Mouse (Mus musculus): ENCODE measurements around the gene Cacna1f.
A peak's percentile ranks its signal among the peaks of the same experiment; 100 is the strongest.

Cacna1f gene

GRCm38 (mm10) chrX:7635101-7635500 lies 28.2 kb downstream of the Cacna1f start:
- DNase-seq: no peak

- DNase-seq: peak; percentile 73 to 82
Measured at GRCm38 (mm10) chrX:7638401-7639091, 31.7 kb downstream of the Cacna1f start, which contains the start of gene Syp. TSS of gene Syp (plus strand) at chrX:7638471.

GRCm38 (mm10) chrX:7639536-7640325 lies 32.8 kb downstream of the Cacna1f start:
- DNase-seq: no peak

- DNase-seq: no peak
Measured at GRCm38 (mm10) chrX:7640785-7641184, 33.9 kb downstream of the Cacna1f start.

- DNase-seq: peak; percentile 55 to 82
Measured at GRCm38 (mm10) chrX:7645349-7645748, 38.5 kb downstream of the Cacna1f start.

- DNase-seq: peak; percentile 85 to 92
Measured at GRCm38 (mm10) chrX:7648671-7649304, 41.9 kb downstream of the Cacna1f start.

GRCm38 (mm10) chrX:7657221-7657639 lies 50.3 kb downstream of the Cacna1f start, which contains the start of gene Prickle3:
TSS of gene Prickle3 (plus strand) at chrX:7657260.
- peak; percentile 71 to 75 for DNase-seq

- peak; percentile 46 to 68 for DNase-seq
Measured at GRCm38 (mm10) chrX:7658031-7658784, 51.3 kb downstream of the Cacna1f start.

GRCm38 (mm10) chrX:7658785-7659589 lies 52.1 kb downstream of the Cacna1f start:
- no peak for DNase-seq

GRCm38 (mm10) chrX:7661086-7661485 lies 54.2 kb downstream of the Cacna1f start:
- no peak for DNase-seq

GRCm38 (mm10) chrX:7662936-7663335 lies 56.1 kb downstream of the Cacna1f start:
- DNase-seq: no peak

- DNase-seq: no peak
Measured at GRCm38 (mm10) chrX:7664791-7665190, 57.9 kb downstream of the Cacna1f start.

- DNase-seq: no peak
Measured at GRCm38 (mm10) chrX:7665739-7666502, 59.0 kb downstream of the Cacna1f start.

- peak; percentile 80 to 84 for DNase-seq
Measured at GRCm38 (mm10) chrX:7670390-7670881, 63.6 kb downstream of the Cacna1f start.

- DNase-seq: peak; percentile 60 to 72
Measured at GRCm38 (mm10) chrX:7670921-7671623, 64.2 kb downstream of the Cacna1f start, which contains the start of gene Plp2. TSS of gene Plp2 (minus strand) at chrX:7671390.

- peak in 1 of 2 experiments; percentile 39 for DNase-seq
Measured at GRCm38 (mm10) chrX:7672739-7673138, 65.9 kb downstream of the Cacna1f start.

- peak; percentile 40 to 52 for DNase-seq
Measured at GRCm38 (mm10) chrX:7673578-7674281, 66.8 kb downstream of the Cacna1f start.

GRCm38 (mm10) chrX:7674284-7675000 lies 67.6 kb downstream of the Cacna1f start:
- peak; percentile 26 to 38 for DNase-seq

- no peak for DNase-seq
Measured at GRCm38 (mm10) chrX:7675001-7675380, 68.1 kb downstream of the Cacna1f start.
